Mouse (Mus musculus): Measurements from ENCODE around the gene Thoc7.

DNA sequence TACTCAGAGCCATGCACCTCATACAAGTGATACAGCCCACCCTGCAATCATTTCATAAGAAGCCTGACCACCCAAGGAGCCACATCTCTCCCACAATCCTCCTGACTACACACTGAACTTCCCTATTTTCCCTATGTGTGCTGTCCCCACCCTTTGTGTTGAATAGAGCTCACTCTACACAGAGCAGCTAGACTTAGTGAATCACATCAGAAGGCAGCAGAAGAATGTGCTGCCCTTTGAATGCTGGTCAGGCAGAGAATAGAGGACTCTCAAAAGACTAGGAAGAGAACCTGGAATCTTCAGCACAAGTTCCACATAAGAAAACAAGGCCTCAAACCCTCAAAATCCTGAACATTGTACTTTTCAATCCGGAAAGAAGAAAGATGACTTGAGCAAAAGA lies 55.2 kb downstream of the Thoc7 start:
- no peak for TF ChIP-seq CTCF (conservative IDR thresholded peaks at IDR 0.05; ENCODE audit: low read length)
- TF ChIP-seq NANOG (IDR thresholded peaks at IDR 0.05; ENCODE audit: borderline replicate concordance, low read length), result 0 out of 2 replicates have a peak, but pooled peaks have one; percentile 42

Measured in E14TG2a.4 (cell line).